Mouse (Mus musculus) adrenal gland, adult 8-10 months (tissue): ENCODE measurements around the gene Wdr91. TPM values are rescaled to one million over a fixed set of nuclear protein-coding genes. Genes with fewer than 3 reads are reported as not detected.

Source experiments
- DNase-seq: peaks from one replicate; pipeline ENCODE4 v3.0.0; 2022
- total RNA-seq, 4 experiments: library from RNA; stranded (reverse); gene quantifications; 2 replicates each; pipeline ENCODE4 v1.2.4; 2022

Wdr91 gene
- total RNA-seq, 4 experiments from 2014 or later, result 11.2 to 24.0 (median 17.3) TPM

- DNase-seq, result no peak
Observed at GRCm38 (mm10) chr6:34862381-34862780, 48.3 kb downstream of the Wdr91 start.

- DNase-seq, result no peak
Observed at GRCm38 (mm10) chr6:34861546-34862053, 49.1 kb downstream of the Wdr91 start.

- DNase-seq, result no peak
Observed at GRCm38 (mm10) chr6:34832352-34832751, 78.3 kb downstream of the Wdr91 start.

Other genes with a start within 250 kb of the Wdr91 start
- gene Agbl3, start 130.4 kb downstream of the Wdr91 start, total RNA-seq, result 10 to 100 TPM; 11.9 to 19.2 (median 14.7) TPM
- 10 to 100 TPM; 14.1 to 33.3 (median 18.4) TPM for gene Tmem140, start 47.7 kb downstream of the Wdr91 start, total RNA-seq
- gene Cyren, start 32.8 kb downstream of the Wdr91 start, total RNA-seq, result 1 to 10 TPM; 6.9 to 9.0 (median 7.9) TPM
- gene Stra8, start 9.3 kb upstream of the Wdr91 start, total RNA-seq, result not detected
- gene Slc23a4, start 77.5 kb upstream of the Wdr91 start, total RNA-seq, result under 1 TPM; 0.32 to 0.83 (median 0.54) TPM
- 10 to 100 TPM; 21.2 to 38.4 (median 34.8) TPM for gene Cnot4, start 222.8 kb upstream of the Wdr91 start, total RNA-seq